In genomic region chr5:69591640-69592461, GRCm38 (mm10) we compare ENCODE assay signal across 8 mouse cellular contexts. TPM values are rescaled to one million over a fixed set of nuclear protein-coding genes. Genes with fewer than 3 reads are reported as not detected.
DNase-seq lines count a peak whose midpoint lies in the region; ATAC-seq lines count a peak whose summit lies in the region.

TSS of gene Gnpda2 (minus strand) at chr5:69592340.

- ATAC-seq in hindbrain, embryonic 13.5 days (ENCODE audit: low FRiP score) = peak; percentile 99

- no peaks in the 10 kb centered on the region for H3K9me3 ChIP-seq in hindbrain, embryonic 13.5 days

- peak within 1 kb of the TSS; percentile 91 for H3K27ac ChIP-seq in hindbrain, embryonic 13.5 days

- peaks cover 13% of the 10 kb centered on the region; the same call in 1 of the 2 replicates for H3K36me3 ChIP-seq in hindbrain, embryonic 13.5 days

- no peaks in the 10 kb centered on the region for H3K27me3 ChIP-seq in hindbrain, embryonic 13.5 days

- peak within 1 kb of the TSS; percentile 74 for H3K4me3 ChIP-seq in hindbrain, embryonic 13.5 days

- WGBS in hindbrain, embryonic 13.5 days = 4% methylated on average over 42 of the region's 42 CpGs

- peak within 1 kb of the TSS; percentile 91 for H3K9ac ChIP-seq in hindbrain, embryonic 13.5 days

- peak within 1 kb of the TSS; percentile 76 for H3K4me2 ChIP-seq in hindbrain, embryonic 13.5 days

- DNase-seq in NIH3T3 (ENCODE audit: low read depth) = peak; percentile 91
- DNase-seq in cerebellum, postnatal 14 days = peak; percentile 89 to 93
- DNase-seq in frontal cortex, postnatal 14 days (ENCODE audit: low spot score in 2 of 2) = peak; percentile 78 to 81
- DNase-seq in layer of hippocampus, postnatal 25 days (ENCODE audit: extremely low spot score in 1 of 2, low spot score in 1 of 2) = peak; percentile 82 to 87
- peak; percentile 88 for DNase-seq in lung, postnatal 25 days (ENCODE audit: low spot score)
- DNase-seq in retina, embryonic 14.5 days (ENCODE audit: low spot score) = peak; percentile 91
- DNase-seq in thymus, postnatal 4 days = peak; percentile 89

- H3K4me1 ChIP-seq in hindbrain, embryonic 13.5 days (replicated peaks) = peaks cover 7% of the 10 kb centered on the region

RNA-seq across cellular contexts. Expression of gene Gnpda2, which starts in this region (rescaled TPM):
- polyA plus RNA-seq in hindbrain, embryonic 13.5 days (2015; fragmentation: Nextera tagmentation; extraction: Ambion mirVana) = 37.3 and 40.5 TPM in 2 replicates
- total RNA-seq in layer of hippocampus, postnatal 25 days (2021) = 10 to 100 TPM; 20.0 to 21.6 TPM

Comparison
In these comparisons a context has a peak if more than half of its experiments do, and no peak if none do; other contexts are left out.
1. Peak in every context shown above with its lines: DNase-seq, ATAC-seq, H3K4me3 ChIP-seq and H3K27ac ChIP-seq.